Mouse (Mus musculus): Measurements from ENCODE around the gene Vat1. TPM values are rescaled to one million over a fixed set of nuclear protein-coding genes. Genes with fewer than 3 reads are reported as not detected.
A peak's percentile ranks its signal among the peaks of the same experiment; 100 is the strongest.

Gene Vat1
- total and polyA plus RNA-seq, 3 experiments: 14.9 to 49.4 (median 29.9) TPM

GRCm38 (mm10) chr11:101416433-101417100 is 49.5 kb downstream of the Vat1 start (continued):
- TF ChIP-seq ETS1 (conservative IDR thresholded peaks at IDR 0.05; ENCODE audit: low read depth, low read length) (no peak), UBTF (IDR thresholded peaks at IDR 0.05; ENCODE audit: low read depth, low read length) (no peak), HCFC1 (IDR thresholded peaks at IDR 0.05; ENCODE audit: low read depth, low read length) (peak; percentile 41), POLR2A (IDR thresholded peaks at IDR 0.05; ENCODE audit: low read depth, low read length) (peak; percentile 30; the same call in 1 of the 2 replicates), CHD1 (IDR thresholded peaks at IDR 0.05; ENCODE audit: low read depth, low read length) (0 out of 2 replicates have a peak, but pooled peaks have one; percentile 16), MAFK (IDR thresholded peaks at IDR 0.05; ENCODE audit: insufficient replicate concordance, low read length) (no peak), ZC3H11A (IDR thresholded peaks at IDR 0.05; ENCODE audit: low read depth, low read length) (no peak), IRF4 (IDR thresholded peaks at IDR 0.05; ENCODE audit: low read depth, low read length) (0 out of 2 replicates have a peak, but pooled peaks have one; percentile 11), SIN3A (IDR thresholded peaks at IDR 0.05; ENCODE audit: low read length) (peak; percentile 74), PAX5 (IDR thresholded peaks at IDR 0.05; ENCODE audit: low read length) (no peak)

GRCm38 (mm10) chr11:101415306-101415705 is 50.7 kb downstream of the Vat1 start:
- Histone ChIP-seq H3K36me3 (replicated peaks in 1 of 2; ENCODE audit: control insufficient read depth in 1 of 2, insufficient read depth in 1 of 2, low read length in 1 of 2) (peaks cover 32 to 44% of the 10 kb centered on the region in 2 experiments), H3K27me3 (replicated peaks) (no peaks in the 10 kb centered on the region), H3K4me2 (ENCODE audit: insufficient read depth, low read depth, poor library complexity, severe bottlenecking) (no peak overlapping the region), H3K79me2 (replicated peaks; ENCODE audit: control insufficient read depth, extremely low read depth, insufficient read depth, poor library complexity, severe bottlenecking) (peaks cover 12% of the 10 kb centered on the region), H3K4me1 (ENCODE audit: control insufficient read depth in 1 of 2, insufficient read depth in 2 of 2) (peaks cover 0 to 23% of the 10 kb centered on the region in 2 experiments; a peak in 2 of 4 replicates), H3K4me3 (replicated peaks in 1 of 3; ENCODE audit: low read depth in 2 of 3, low read length in 2 of 3, poor library complexity in 1 of 3) (no peak overlapping the region), H3K27ac (ENCODE audit: insufficient read depth, low read depth) (no peak overlapping the region), H3K9ac (ENCODE audit: insufficient read depth, low read depth) (no peak overlapping the region), H3K9me3 (replicated peaks; ENCODE audit: low read length) (no peaks in the 10 kb centered on the region)
- DNase-seq (ENCODE audit: extremely low read depth): peak; percentile 42
- in situ Hi-C loops (cut with MboI; ENCODE audit: low pct_ligation_motif_present, low pct_unique_long_range_greater_than_20kb, low sequenced_read_pairs): no loop called here
- TF ChIP-seq MYC (IDR thresholded peaks at IDR 0.05; ENCODE audit: low read depth, low read length): peak; percentile 59; the same call in 1 of the 2 replicates
- TF ChIP-seq ELF1 (IDR thresholded peaks at IDR 0.05; ENCODE audit: low read depth, low read length): no peak
- no peak for TF ChIP-seq ETS1 (conservative IDR thresholded peaks at IDR 0.05; ENCODE audit: low read depth, low read length)
- TF ChIP-seq SMC3 (IDR thresholded peaks at IDR 0.05; ENCODE audit: low read depth, low read length): 0 out of 2 replicates have a peak, but pooled peaks have one; percentile 3
- 0 out of 2 replicates have a peak, but pooled peaks have one; percentile 28 for TF ChIP-seq TBP (conservative IDR thresholded peaks at IDR 0.05; ENCODE audit: low read depth, low read length)
- TF ChIP-seq MEF2A (IDR thresholded peaks at IDR 0.05; ENCODE audit: borderline replicate concordance, low read depth, low read length): no peak
- TF ChIP-seq PAX5 (IDR thresholded peaks at IDR 0.05; ENCODE audit: low read length): no peak
- TF ChIP-seq CTCF (conservative IDR thresholded peaks at IDR 0.05 in 1 of 2, IDR thresholded peaks at IDR 0.05 in 1 of 2; ENCODE audit: low read depth in 2 of 2, low read length in 2 of 2): peak in 1 of 2 experiments; percentile 54; a peak in 2 of 4 replicates
- no peak for TF ChIP-seq BHLHE40 (IDR thresholded peaks at IDR 0.05; ENCODE audit: low read depth, low read length)
- no peak for TF ChIP-seq USF2 (conservative IDR thresholded peaks at IDR 0.05; ENCODE audit: low read depth, low read length)
- TF ChIP-seq ZMIZ1 (IDR thresholded peaks at IDR 0.05; ENCODE audit: low read depth, low read length): no peak
- dilution Hi-C loops (cut with MboI; ENCODE audit: extremely low pct_ligation_motif_present, extremely low pct_unique_long_range_greater_than_20kb, low sequenced_read_pairs): no loop called here

Other genes starting within 250 kb of the Vat1 start
Only the 20 nearest of the 24 such genes appear.
- 2.5 and 3.4 TPM in 2 replicates for gene Cntd1, start 187.2 kb downstream of the Vat1 start, total RNA-seq (2012; rRNA removed)
- 0.65 and 0.98 TPM in 2 replicates for gene Cntd1, start 187.2 kb downstream of the Vat1 start, total RNA-seq (2014; rRNA removed)
- 0.85 and 0.96 TPM in 2 replicates for gene Cntd1, start 187.2 kb downstream of the Vat1 start, polyA plus RNA-seq (2012; ENCODE audit: insufficient read length, low read depth)
- 285 TPM in 2 replicates for gene Coa3, start 187.1 kb downstream of the Vat1 start, total RNA-seq (2012; rRNA removed)
- 177 and 179 TPM in 2 replicates for gene Coa3, start 187.1 kb downstream of the Vat1 start, total RNA-seq (2014; rRNA removed)
- 113 and 117 TPM in 2 replicates for gene Coa3, start 187.1 kb downstream of the Vat1 start, polyA plus RNA-seq (2012; ENCODE audit: insufficient read length, low read depth)
- gene Becn1, start 163.9 kb downstream of the Vat1 start, total RNA-seq (2012; rRNA removed): 280 and 282 TPM in 2 replicates
- gene Becn1, start 163.9 kb downstream of the Vat1 start, total RNA-seq (2014; rRNA removed): 207 and 224 TPM in 2 replicates
- 177 and 237 TPM in 2 replicates for gene Becn1, start 163.9 kb downstream of the Vat1 start, polyA plus RNA-seq (2012; ENCODE audit: insufficient read length, low read depth)
- gene Psme3, start 150.0 kb downstream of the Vat1 start, total RNA-seq (2012; rRNA removed): 86.1 and 108 TPM in 2 replicates
- gene Psme3, start 150.0 kb downstream of the Vat1 start, total RNA-seq (2014; rRNA removed): 199 and 208 TPM in 2 replicates
- gene Psme3, start 150.0 kb downstream of the Vat1 start, polyA plus RNA-seq (2012; ENCODE audit: insufficient read length, low read depth): 496 and 527 TPM in 2 replicates
- 5.0 and 5.5 TPM in 2 replicates for gene Aoc2, start 141.2 kb downstream of the Vat1 start, total RNA-seq (2012; rRNA removed)
- 3.6 and 4.3 TPM in 2 replicates for gene Aoc2, start 141.2 kb downstream of the Vat1 start, total RNA-seq (2014; rRNA removed)
- 10.7 and 12.1 TPM in 2 replicates for gene Aoc2, start 141.2 kb downstream of the Vat1 start, polyA plus RNA-seq (2012; ENCODE audit: insufficient read length, low read depth)
- 0.25 and 0.29 TPM in 2 replicates for gene Aoc3, start 135.6 kb downstream of the Vat1 start, total RNA-seq (2012; rRNA removed)
- 0.28 and 0.30 TPM in 2 replicates for gene Aoc3, start 135.6 kb downstream of the Vat1 start, total RNA-seq (2014; rRNA removed)
- gene Aoc3, start 135.6 kb downstream of the Vat1 start, polyA plus RNA-seq (2012; ENCODE audit: insufficient read length, low read depth): 0.86 and 0.99 TPM in 2 replicates
- gene G6pc, start 98.7 kb downstream of the Vat1 start, total RNA-seq (2012; rRNA removed): 0.08 TPM in 1 of 2 replicates, not detected in the other
- gene G6pc, start 98.7 kb downstream of the Vat1 start, total RNA-seq (2014; rRNA removed): not detected in 2 replicates
- not detected in 2 replicates for gene G6pc, start 98.7 kb downstream of the Vat1 start, polyA plus RNA-seq (2012; ENCODE audit: insufficient read length, low read depth)
- 133 and 134 TPM in 2 replicates for gene Aarsd1, start 48.6 kb downstream of the Vat1 start, total RNA-seq (2012; rRNA removed)
- gene Aarsd1, start 48.6 kb downstream of the Vat1 start, total RNA-seq (2014; rRNA removed): 78.2 and 81.5 TPM in 2 replicates
- 84.5 and 99.8 TPM in 2 replicates for gene Aarsd1, start 48.6 kb downstream of the Vat1 start, polyA plus RNA-seq (2012; ENCODE audit: insufficient read length, low read depth)
- 8.3 and 8.4 TPM in 2 replicates for gene Gm27029, start 41.4 kb downstream of the Vat1 start, total RNA-seq (2012; rRNA removed)
- gene Gm27029, start 41.4 kb downstream of the Vat1 start, total RNA-seq (2014; rRNA removed): 1.7 and 2.3 TPM in 2 replicates
- gene Gm27029, start 41.4 kb downstream of the Vat1 start, polyA plus RNA-seq (2012; ENCODE audit: insufficient read length, low read depth): 6.2 and 8.7 TPM in 2 replicates
- 10.1 and 10.7 TPM in 2 replicates for gene Rundc1, start 41.1 kb downstream of the Vat1 start, total RNA-seq (2012; rRNA removed)
- 6.4 and 6.8 TPM in 2 replicates for gene Rundc1, start 41.1 kb downstream of the Vat1 start, total RNA-seq (2014; rRNA removed)
- gene Rundc1, start 41.1 kb downstream of the Vat1 start, polyA plus RNA-seq (2012; ENCODE audit: insufficient read length, low read depth): 12.7 and 13.5 TPM in 2 replicates
- gene Ptges3l, start 40.9 kb downstream of the Vat1 start, total RNA-seq (2012; rRNA removed): 2.3 and 2.4 TPM in 2 replicates
- 1.9 and 2.3 TPM in 2 replicates for gene Ptges3l, start 40.9 kb downstream of the Vat1 start, total RNA-seq (2014; rRNA removed)
- gene Ptges3l, start 40.9 kb downstream of the Vat1 start, polyA plus RNA-seq (2012; ENCODE audit: insufficient read length, low read depth): 2.2 and 3.0 TPM in 2 replicates
- 3,039 and 3,055 TPM in 2 replicates for gene Rpl27, start 23.9 kb downstream of the Vat1 start, total RNA-seq (2012; rRNA removed)
- 5,415 and 5,728 TPM in 2 replicates for gene Rpl27, start 23.9 kb downstream of the Vat1 start, total RNA-seq (2014; rRNA removed)
- 881 and 909 TPM in 2 replicates for gene Rpl27, start 23.9 kb downstream of the Vat1 start, polyA plus RNA-seq (2012; ENCODE audit: insufficient read length, low read depth)
- 49.3 and 59.3 TPM in 2 replicates for gene Ifi35, start 17.8 kb downstream of the Vat1 start, total RNA-seq (2012; rRNA removed)
- gene Ifi35, start 17.8 kb downstream of the Vat1 start, total RNA-seq (2014; rRNA removed): 74.9 and 79.1 TPM in 2 replicates
- gene Ifi35, start 17.8 kb downstream of the Vat1 start, polyA plus RNA-seq (2012; ENCODE audit: insufficient read length, low read depth): 63.7 and 67.6 TPM in 2 replicates
- gene Rnd2, start 1.2 kb downstream of the Vat1 start, total RNA-seq (2012; rRNA removed): 2.8 and 3.4 TPM in 2 replicates
- gene Rnd2, start 1.2 kb downstream of the Vat1 start, total RNA-seq (2014; rRNA removed): 1.1 and 1.4 TPM in 2 replicates
- gene Rnd2, start 1.2 kb downstream of the Vat1 start, polyA plus RNA-seq (2012; ENCODE audit: insufficient read length, low read depth): 4.5 and 4.6 TPM in 2 replicates
- 33.0 and 37.4 TPM in 2 replicates for gene Brca1, start 85.7 kb upstream of the Vat1 start, total RNA-seq (2012; rRNA removed)
- gene Brca1, start 85.7 kb upstream of the Vat1 start, total RNA-seq (2014; rRNA removed): 37.5 and 41.4 TPM in 2 replicates
- gene Brca1, start 85.7 kb upstream of the Vat1 start, polyA plus RNA-seq (2012; ENCODE audit: insufficient read length, low read depth): 31.1 and 31.3 TPM in 2 replicates
- gene Nbr1, start 85.9 kb upstream of the Vat1 start, total RNA-seq (2012; rRNA removed): 39.4 and 52.2 TPM in 2 replicates
- 44.7 and 48.3 TPM in 2 replicates for gene Nbr1, start 85.9 kb upstream of the Vat1 start, total RNA-seq (2014; rRNA removed)
- 39.3 and 44.8 TPM in 2 replicates for gene Nbr1, start 85.9 kb upstream of the Vat1 start, polyA plus RNA-seq (2012; ENCODE audit: insufficient read length, low read depth)
- gene Tmem106a, start 116.0 kb upstream of the Vat1 start, total RNA-seq (2012; rRNA removed): 1.4 and 2.2 TPM in 2 replicates
- gene Tmem106a, start 116.0 kb upstream of the Vat1 start, total RNA-seq (2014; rRNA removed): 2.6 and 2.8 TPM in 2 replicates
- 6.8 and 9.1 TPM in 2 replicates for gene Tmem106a, start 116.0 kb upstream of the Vat1 start, polyA plus RNA-seq (2012; ENCODE audit: insufficient read length, low read depth)
- gene Gm11634, start 133.0 kb upstream of the Vat1 start, total RNA-seq (2012; rRNA removed): not detected in 2 replicates
- not detected in 2 replicates for gene Gm11634, start 133.0 kb upstream of the Vat1 start, total RNA-seq (2014; rRNA removed)
- gene Gm11634, start 133.0 kb upstream of the Vat1 start, polyA plus RNA-seq (2012; ENCODE audit: insufficient read length, low read depth): not detected in 2 replicates
- gene Rdm1, start 161.0 kb upstream of the Vat1 start, total RNA-seq (2012; rRNA removed): 22.2 and 28.5 TPM in 2 replicates
- 18.5 and 19.2 TPM in 2 replicates for gene Rdm1, start 161.0 kb upstream of the Vat1 start, total RNA-seq (2014; rRNA removed)
- gene Rdm1, start 161.0 kb upstream of the Vat1 start, polyA plus RNA-seq (2012; ENCODE audit: insufficient read length, low read depth): 9.6 and 12.3 TPM in 2 replicates
- 0.81 and 1.1 TPM in 2 replicates for gene Arl4d, start 199.3 kb upstream of the Vat1 start, total RNA-seq (2012; rRNA removed)
- gene Arl4d, start 199.3 kb upstream of the Vat1 start, total RNA-seq (2014; rRNA removed): 0.59 and 0.68 TPM in 2 replicates
- gene Arl4d, start 199.3 kb upstream of the Vat1 start, polyA plus RNA-seq (2012; ENCODE audit: insufficient read length, low read depth): 1.1 and 1.2 TPM in 2 replicates